Mouse (Mus musculus) WW6 (cell line): ENCODE measurements around the gene Myh10.
"Not testable (repeated sequence)": the region's sequence is repeated elsewhere in the genome, so short reads cannot be mapped to it uniquely, and the experiment has no call there.

Source experiments
- DNase-seq: peaks from one replicate; pipeline ENCODE4 v3.0.0-alpha.2; 2013; ENCODE audit warnings: low read depth, low spot score

Gene Myh10

GRCm38 (mm10) chr11:68790720-68791119, 99.4 kb downstream of the Myh10 start:
- DNase-seq: peak; percentile 39

GRCm38 (mm10) chr11:68791794-68792193, 100.4 kb downstream of the Myh10 start:
- no peak for DNase-seq

GRCm38 (mm10) chr11:68798258-68798657, 106.9 kb downstream of the Myh10 start:
- no peak for DNase-seq

- DNase-seq: no peak
Observed at GRCm38 (mm10) chr11:68805148-68805547, 113.8 kb downstream of the Myh10 start.

- DNase-seq: peak; percentile 48
Observed at GRCm38 (mm10) chr11:68807787-68808186, 116.4 kb downstream of the Myh10 start.

- no peak for DNase-seq
Observed at GRCm38 (mm10) chr11:68811881-68812577, 120.7 kb downstream of the Myh10 start.

- DNase-seq: no peak
Observed at GRCm38 (mm10) chr11:68818416-68818815, 127.1 kb downstream of the Myh10 start.

- DNase-seq: no peak
Observed at GRCm38 (mm10) chr11:68819226-68819805, 128.0 kb downstream of the Myh10 start.

GRCm38 (mm10) chr11:68822326-68822725, 131.0 kb downstream of the Myh10 start:
- no peak for DNase-seq

- no peak for DNase-seq
Observed at GRCm38 (mm10) chr11:68826735-68827134, 135.4 kb downstream of the Myh10 start.

- not testable (repeated sequence) for DNase-seq
Observed at GRCm38 (mm10) chr11:68831580-68831979, 140.2 kb downstream of the Myh10 start.

- no peak for DNase-seq
Observed at GRCm38 (mm10) chr11:68832793-68833192, 141.4 kb downstream of the Myh10 start.

GRCm38 (mm10) chr11:68833593-68833992, 142.2 kb downstream of the Myh10 start:
- DNase-seq: no peak

GRCm38 (mm10) chr11:68835034-68835433, 143.7 kb downstream of the Myh10 start:
- no peak for DNase-seq

- no peak for DNase-seq
Observed at GRCm38 (mm10) chr11:68839606-68840005, 148.2 kb downstream of the Myh10 start.

GRCm38 (mm10) chr11:68850862-68851261, 159.5 kb downstream of the Myh10 start:
- DNase-seq: no peak

GRCm38 (mm10) chr11:68851644-68852485, 160.5 kb downstream of the Myh10 start:
- DNase-seq: no peak

- peak; percentile 58 for DNase-seq
Observed at GRCm38 (mm10) chr11:68852486-68852901, 161.1 kb downstream of the Myh10 start.

GRCm38 (mm10) chr11:68852932-68853409, 161.6 kb downstream of the Myh10 start:
- peak; percentile 100 for DNase-seq

GRCm38 (mm10) chr11:68853611-68854401, 162.4 kb downstream of the Myh10 start:
- no peak for DNase-seq

- no peak for DNase-seq
Observed at GRCm38 (mm10) chr11:68854621-68855020, 163.3 kb downstream of the Myh10 start.
